Mouse (Mus musculus): ENCODE measurements around the gene Tmem109. TPM values are rescaled to one million over a fixed set of nuclear protein-coding genes. Genes with fewer than 3 reads are reported as not detected.

Tmem109 gene
- polyA plus RNA-seq, 1 experiment from 2014 or later = 28.2 TPM

GRCm38 (mm10) chr19:10880085-10880974 lies 1.5 kb downstream of the Tmem109 start:
- no peaks in the 10 kb centered on the region for H3K27me3 ChIP-seq (replicated peaks)
- H3K4me2 ChIP-seq = peak overlapping the region; percentile 94
- H3K27ac ChIP-seq = no peak overlapping the region
- H3K4me1 ChIP-seq = peaks cover 27% of the 10 kb centered on the region
- no peaks in the 10 kb centered on the region for H3K36me3 ChIP-seq
- H3K4me3 ChIP-seq = peak overlapping the region; percentile 60
- 31% methylated on average over 6 of the region's 7 CpGs for WGBS (ENCODE audit: insufficient replicate concordance)
- H3K9me3 ChIP-seq (replicated peaks) = no peaks in the 10 kb centered on the region
- ATAC-seq = no peak
- peak overlapping the region; percentile 76 for H3K9ac ChIP-seq

- no peak for ATAC-seq
- Histone ChIP-seq H3K9me3 (replicated peaks) (no peaks in the 10 kb centered on the region), H3K4me2 (no peak overlapping the region), H3K4me3 (no peak overlapping the region), H3K9ac (no peak overlapping the region), H3K36me3 (peaks cover 11% of the 10 kb centered on the region), H3K27me3 (replicated peaks) (no peaks in the 10 kb centered on the region), H3K4me1 (peaks cover 27% of the 10 kb centered on the region), H3K27ac (no peak overlapping the region)
- WGBS (ENCODE audit: insufficient replicate concordance) = 74% methylated on average over 7 of the region's 7 CpGs
These were observed 3.5 kb downstream of the Tmem109 start for GRCm38 (mm10) chr19:10878201-10878837.

- Histone ChIP-seq H3K36me3 (peaks cover 38% of the 10 kb centered on the region), H3K27me3 (replicated peaks) (peaks cover 47% of the 10 kb centered on the region), H3K27ac (no peak overlapping the region), H3K4me2 (no peak overlapping the region), H3K4me3 (no peak overlapping the region), H3K9me3 (replicated peaks) (no peaks in the 10 kb centered on the region), H3K9ac (no peak overlapping the region), H3K4me1 (peaks cover 15% of the 10 kb centered on the region; the same call in 1 of the 2 replicates)
- WGBS (ENCODE audit: insufficient replicate concordance) = 61% methylated on average over 14 of the region's 14 CpGs
- ATAC-seq = no peak
These were observed 10.4 kb downstream of the Tmem109 start for GRCm38 (mm10) chr19:10871328-10871961.

- H3K9me3 ChIP-seq (replicated peaks) = no peaks in the 10 kb centered on the region
- peaks cover 43% of the 10 kb centered on the region for H3K36me3 ChIP-seq
- WGBS (ENCODE audit: insufficient replicate concordance) = 71% methylated on average over 3 of the region's 3 CpGs
- no peak overlapping the region for H3K4me3 ChIP-seq
- no peak for ATAC-seq
- H3K4me1 ChIP-seq = peaks cover 15% of the 10 kb centered on the region; the same call in 1 of the 2 replicates
- H3K27ac ChIP-seq = no peak overlapping the region
- H3K9ac ChIP-seq = no peak overlapping the region
- H3K4me2 ChIP-seq = no peak overlapping the region
- H3K27me3 ChIP-seq (replicated peaks) = peaks cover 47% of the 10 kb centered on the region
These were observed 11.1 kb downstream of the Tmem109 start for GRCm38 (mm10) chr19:10870676-10871075.

GRCm38 (mm10) chr19:10869886-10870527 lies 11.8 kb downstream of the Tmem109 start, which contains the start of gene Tmem132a:
Gene Tmem132a (minus strand): TSS chr19:10869940.
- ATAC-seq = no peak
- 16% methylated on average over 8 of the region's 8 CpGs for WGBS (ENCODE audit: insufficient replicate concordance)

GRCm38 (mm10) chr19:10869241-10869885 lies 12.4 kb downstream of the Tmem109 start:
- ATAC-seq = peak; percentile 63
- Histone ChIP-seq H3K9me3 (replicated peaks) (no peaks in the 10 kb centered on the region), H3K4me2 (peak overlapping the region; percentile 62), H3K4me1 (peaks cover 15% of the 10 kb centered on the region; the same call in 1 of the 2 replicates), H3K27me3 (replicated peaks) (peaks cover 47% of the 10 kb centered on the region), H3K4me3 (peak overlapping the region; percentile 57), H3K36me3 (peaks cover 55% of the 10 kb centered on the region), H3K27ac (no peak overlapping the region), H3K9ac (peak overlapping the region; percentile 61)
- 1% methylated on average over 40 of the region's 43 CpGs for WGBS (ENCODE audit: insufficient replicate concordance)

More at GRCm38 (mm10) chr19:10869886-10870527, 11.8 kb downstream of the Tmem109 start, which contains the start of gene Tmem132a:
- Histone ChIP-seq H3K27ac (no peak within 1 kb of the TSS), H3K4me1 (peaks cover 15% of the 10 kb centered on the region; the same call in 1 of the 2 replicates), H3K4me2 (peak within 1 kb of the TSS; percentile 62), H3K4me3 (peak within 1 kb of the TSS; percentile 57), H3K9ac (peak within 1 kb of the TSS; percentile 61), H3K36me3 (peaks cover 50% of the 10 kb centered on the region), H3K9me3 (replicated peaks) (no peaks in the 10 kb centered on the region), H3K27me3 (replicated peaks) (peaks cover 47% of the 10 kb centered on the region)

- H3K9ac ChIP-seq = no peak overlapping the region
- H3K4me2 ChIP-seq = peak overlapping the region; percentile 62
- peaks cover 47% of the 10 kb centered on the region for H3K27me3 ChIP-seq (replicated peaks)
- H3K9me3 ChIP-seq (replicated peaks) = no peaks in the 10 kb centered on the region
- H3K36me3 ChIP-seq = peaks cover 55% of the 10 kb centered on the region
- WGBS (ENCODE audit: insufficient replicate concordance) = 5% methylated on average over 17 of the region's 17 CpGs
- no peak overlapping the region for H3K27ac ChIP-seq
- H3K4me3 ChIP-seq = peak overlapping the region; percentile 57
- no peak for ATAC-seq
- peaks cover 15% of the 10 kb centered on the region; the same call in 1 of the 2 replicates for H3K4me1 ChIP-seq
These were observed 13.1 kb downstream of the Tmem109 start for GRCm38 (mm10) chr19:10868623-10869141.

- H3K4me2 ChIP-seq = peak overlapping the region; percentile 62
- H3K9ac ChIP-seq = no peak overlapping the region
- peaks cover 54% of the 10 kb centered on the region for H3K36me3 ChIP-seq
- no peak overlapping the region for H3K27ac ChIP-seq
- ATAC-seq = no peak
- WGBS (ENCODE audit: insufficient replicate concordance) = 35% methylated on average over 5 of the region's 5 CpGs
- no peaks in the 10 kb centered on the region for H3K9me3 ChIP-seq (replicated peaks)
- H3K4me3 ChIP-seq = peak overlapping the region; percentile 57
- H3K27me3 ChIP-seq (replicated peaks) = peaks cover 47% of the 10 kb centered on the region
- H3K4me1 ChIP-seq = peaks cover 15% of the 10 kb centered on the region; the same call in 1 of the 2 replicates
These were observed 13.7 kb downstream of the Tmem109 start for GRCm38 (mm10) chr19:10867946-10868622.

GRCm38 (mm10) chr19:10866351-10866750 lies 15.4 kb downstream of the Tmem109 start:
- H3K36me3 ChIP-seq = peaks cover 44% of the 10 kb centered on the region
- 73% methylated on average over 13 of the region's 13 CpGs for WGBS (ENCODE audit: insufficient replicate concordance)
- peaks cover 44% of the 10 kb centered on the region for H3K27me3 ChIP-seq (replicated peaks)
- H3K4me3 ChIP-seq = no peak overlapping the region
- no peaks in the 10 kb centered on the region for H3K9me3 ChIP-seq (replicated peaks)
- no peak for ATAC-seq
- H3K27ac ChIP-seq = no peak overlapping the region
- no peak overlapping the region for H3K9ac ChIP-seq
- peaks cover 15% of the 10 kb centered on the region; the same call in 1 of the 2 replicates for H3K4me1 ChIP-seq
- H3K4me2 ChIP-seq = no peak overlapping the region

GRCm38 (mm10) chr19:10860072-10860497 lies 21.7 kb downstream of the Tmem109 start:
- H3K4me3 ChIP-seq = no peak overlapping the region
- peak; percentile 6; the same call in 1 of the 2 replicates for ATAC-seq
- no peaks in the 10 kb centered on the region for H3K4me1 ChIP-seq
- peaks cover 42% of the 10 kb centered on the region for H3K36me3 ChIP-seq
- 39% methylated on average over 22 of the region's 22 CpGs for WGBS (ENCODE audit: insufficient replicate concordance)
- H3K27ac ChIP-seq = no peak overlapping the region
- H3K9me3 ChIP-seq (replicated peaks) = no peaks in the 10 kb centered on the region
- no peak overlapping the region for H3K4me2 ChIP-seq
- no peaks in the 10 kb centered on the region; the same call in 1 of the 2 replicates for H3K27me3 ChIP-seq (replicated peaks)
- H3K9ac ChIP-seq = no peak overlapping the region
